20 mouse cellular contexts compared by ENCODE assay signal in the genomic region with DNA sequence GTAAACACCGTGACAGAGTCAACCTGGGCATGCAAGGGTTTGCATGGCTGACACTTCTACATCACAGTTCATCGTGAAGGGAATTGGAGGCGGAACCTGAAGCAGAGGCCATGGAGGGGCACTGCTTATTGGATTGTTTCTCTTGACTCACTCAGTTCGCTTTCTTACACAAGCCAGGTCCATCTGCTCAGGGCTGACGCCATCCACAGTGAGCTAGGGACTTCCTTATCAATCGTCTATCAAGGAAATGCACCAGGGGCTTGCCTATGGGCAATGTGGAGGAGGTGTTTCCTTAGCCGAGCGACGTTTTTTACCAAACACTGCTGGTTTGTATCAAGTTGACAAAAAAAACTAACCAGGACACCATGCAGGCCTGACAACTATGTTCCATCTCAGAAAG. TPM values are rescaled to one million over a fixed set of nuclear protein-coding genes. Genes with fewer than 3 reads are reported as not detected.
A peak's percentile ranks its signal among the peaks of the same experiment; 100 is the strongest.
DNase-seq lines count a peak whose midpoint lies in the region; ATAC-seq and TF ChIP-seq lines count a peak whose summit lies in the region.
"Had no signal": no experiment of that assay in that cellular context is flagged by ENCODE, and none has a peak within 500 bp of the region (broad histone marks: within the 10 kb centered on the region; RNA-seq: fewer than 3 reads in every experiment).

No protein-coding gene starts in this region.

- H3K36me3 ChIP-seq in liver, embryonic 13.5 days: peaks cover 18% of the 10 kb centered on the region
- no peaks in the 10 kb centered on the region for H3K36me3 ChIP-seq in stomach, postnatal 0 days (ENCODE audit: control insufficient read depth, insufficient read depth, low read length)

- peak; percentile 57 for ATAC-seq in liver, embryonic 13.5 days (ENCODE audit: low read depth)
- peak; percentile 49 for ATAC-seq in stomach, postnatal 0 days (ENCODE audit: low FRiP score, low TSS enrichment)
- ATAC-seq in monocyte, adult 5-6 weeks (replicated peaks; ENCODE audit: insufficient number of reproducible peaks, low FRiP score, low TSS enrichment, poor library complexity, severe bottlenecking): no peak
- ATAC-seq: forebrain, postnatal 0 days; hindbrain, embryonic 16.5 days had no signal

- H3K4me2 ChIP-seq in liver, embryonic 13.5 days: peak overlapping the region; percentile 17
- H3K4me2 ChIP-seq in stomach, postnatal 0 days (replicated peaks; ENCODE audit: low read depth): no peak overlapping the region
- H3K4me2 ChIP-seq: embryonic facial prominence, embryonic 13.5 days; midbrain, embryonic 11.5 days had no signal

- DNase-seq in heart, adult 11 months: peak; percentile 87
- DNase-seq in heart, adult 18-20 months: no peak
- peak; percentile 16 for DNase-seq in urinary bladder, postnatal 14 days (ENCODE audit: low spot score)
- DNase-seq in urinary bladder, adult 18-20 months (ENCODE audit: low spot score in 2 of 2): no peak
- no peak for DNase-seq in liver, embryonic 13.5 days
- DNase-seq in stomach, postnatal 0 days (ENCODE audit: low spot score): no peak
- DNase-seq in frontal cortex, postnatal 36 days (ENCODE audit: low spot score in 2 of 2): no peak
- DNase-seq: adrenal gland, postnatal 36 days; cerebellum, adult 8-10 months; forebrain, postnatal 0 days; kidney, adult 9 months; lung, postnatal 14 days; retina, postnatal 1 day; thymus, postnatal 4 days had no signal

- WGBS in liver, embryonic 13.5 days (ENCODE audit: insufficient replicate concordance): 29% methylated on average over 9 of the region's 9 CpGs
- 64% methylated on average over 9 of the region's 9 CpGs for WGBS in stomach, postnatal 0 days

- TF ChIP-seq CTCF in stomach, postnatal 0 days (IDR thresholded peaks at IDR 0.05; ENCODE audit: low read depth): no peak

- H3K27ac ChIP-seq in liver, embryonic 13.5 days: peak overlapping the region; percentile 65
- H3K27ac ChIP-seq in stomach, postnatal 0 days (replicated peaks): no peak overlapping the region
- H3K27ac ChIP-seq: embryonic facial prominence, embryonic 13.5 days had no signal

- H3K27me3 ChIP-seq in liver, embryonic 13.5 days: no peaks in the 10 kb centered on the region
- H3K27me3 ChIP-seq in stomach, postnatal 0 days (ENCODE audit: control insufficient read depth, insufficient read depth, low read length): no peaks in the 10 kb centered on the region
- H3K27me3 ChIP-seq: embryonic facial prominence, embryonic 13.5 days had no signal

- no peaks in the 10 kb centered on the region for H3K9me3 ChIP-seq in liver, embryonic 13.5 days (replicated peaks)
- no peaks in the 10 kb centered on the region for H3K9me3 ChIP-seq in stomach, postnatal 0 days (ENCODE audit: control insufficient read depth, low read length)
- H3K9me3 ChIP-seq: embryonic facial prominence, embryonic 13.5 days had no signal

- TF ChIP-seq EP300 in stomach, postnatal 0 days (optimal IDR thresholded peaks at IDR 0.05): no peak

- no peak overlapping the region for H3K4me3 ChIP-seq in liver, embryonic 13.5 days (replicated peaks)
- H3K4me3 ChIP-seq in stomach, postnatal 0 days (ENCODE audit: low read depth, low read length): no peak overlapping the region
- H3K4me3 ChIP-seq: embryonic facial prominence, embryonic 13.5 days had no signal

- H3K4me1 ChIP-seq in liver, embryonic 13.5 days (replicated peaks): peaks cover 69% of the 10 kb centered on the region
- peaks cover 6% of the 10 kb centered on the region; the same call in 1 of the 2 replicates for H3K4me1 ChIP-seq in stomach, postnatal 0 days (replicated peaks; ENCODE audit: control insufficient read depth, insufficient read depth)

- 0 out of 2 replicates have a peak overlapping the region, but pooled peaks have one; percentile 14 for H3K9ac ChIP-seq in liver, embryonic 13.5 days
- H3K9ac ChIP-seq in stomach, postnatal 0 days (ENCODE audit: low read length): no peak overlapping the region
- H3K9ac ChIP-seq: embryonic facial prominence, embryonic 13.5 days; forebrain, postnatal 0 days had no signal

RNA-seq across cellular contexts. Expression of a gene that starts 18.0 kb away (rescaled TPM):
- total RNA-seq in heart, adult 18-20 months (2021): 10 to 100 TPM; 20.5 to 21.7 TPM
- 17.6 and 20.6 TPM in 2 replicates for polyA plus RNA-seq in liver, embryonic 13.5 days (2015; fragmentation: Nextera tagmentation; extraction: Ambion mirVana)
- 28.8 and 31.0 TPM in 2 replicates for polyA plus RNA-seq in stomach, postnatal 0 days (2015; fragmentation: Nextera tagmentation; extraction: Ambion mirVana)
- 59.1 to 69.4 TPM (median 63.9 TPM) in 3 replicates for total RNA-seq in monocyte, adult 5-6 weeks (2017)

RNA-seq across cellular contexts. Expression of a gene that starts 18.3 kb away (rescaled TPM):
- total RNA-seq in heart, adult 18-20 months (2021): 10 to 100 TPM; 12.4 to 15.0 TPM
- 11.9 and 13.8 TPM in 2 replicates for polyA plus RNA-seq in liver, embryonic 13.5 days (2015; fragmentation: Nextera tagmentation; extraction: Ambion mirVana)
- 18.7 and 19.3 TPM in 2 replicates for polyA plus RNA-seq in stomach, postnatal 0 days (2015; fragmentation: Nextera tagmentation; extraction: Ambion mirVana)
- 153 to 230 TPM (median 169 TPM) in 3 replicates for total RNA-seq in monocyte, adult 5-6 weeks (2017)

RNA-seq across cellular contexts. Expression of a gene that starts 47.7 kb away (rescaled TPM):
- under 1 TPM; 0.12 to 0.39 TPM for total RNA-seq in heart, adult 18-20 months (2021)
- polyA plus RNA-seq in liver, embryonic 13.5 days (2015; fragmentation: Nextera tagmentation; extraction: Ambion mirVana): 2.6 and 3.0 TPM in 2 replicates
- polyA plus RNA-seq in stomach, postnatal 0 days (2015; fragmentation: Nextera tagmentation; extraction: Ambion mirVana): 0.57 and 0.98 TPM in 2 replicates
- 1.6 TPM in 1 of 3 replicates, not detected in the others for total RNA-seq in monocyte, adult 5-6 weeks (2017)
- total RNA-seq: gastrocnemius, adult 8-10 months had no signal
- polyA plus RNA-seq: liver, adult 2 months had no signal

Comparison
In these comparisons a context has a peak if more than half of its experiments do, and no peak if none do; other contexts are left out.
1. DNase-seq: peak in heart, adult 11 months (single experiment) and urinary bladder, postnatal 14 days (single experiment); none in heart, adult 18-20 months (0 of 2), urinary bladder, adult 18-20 months (0 of 2), liver, embryonic 13.5 days (single experiment), stomach, postnatal 0 days (single experiment) and frontal cortex, postnatal 36 days (0 of 2).